Mouse (Mus musculus): ENCODE measurements around the gene Gm9936. TPM values are rescaled to one million over a fixed set of nuclear protein-coding genes. Genes with fewer than 3 reads are reported as not detected.
A peak's percentile ranks its signal among the peaks of the same experiment; 100 is the strongest.
"Not testable (repeated sequence)": the region's sequence is repeated elsewhere in the genome, so short reads cannot be mapped to it uniquely, and the experiment has no call there.

Gm9936 gene
- total RNA-seq, 2 experiments from 2014 or later: 0.37 to 0.63 TPM

- not testable (repeated sequence) for DNase-seq (ENCODE audit: low spot score in 2 of 2)
Observed at GRCm38 (mm10) chr5:114840481-114840880, 18.0 kb downstream of the Gm9936 start.

DNA sequence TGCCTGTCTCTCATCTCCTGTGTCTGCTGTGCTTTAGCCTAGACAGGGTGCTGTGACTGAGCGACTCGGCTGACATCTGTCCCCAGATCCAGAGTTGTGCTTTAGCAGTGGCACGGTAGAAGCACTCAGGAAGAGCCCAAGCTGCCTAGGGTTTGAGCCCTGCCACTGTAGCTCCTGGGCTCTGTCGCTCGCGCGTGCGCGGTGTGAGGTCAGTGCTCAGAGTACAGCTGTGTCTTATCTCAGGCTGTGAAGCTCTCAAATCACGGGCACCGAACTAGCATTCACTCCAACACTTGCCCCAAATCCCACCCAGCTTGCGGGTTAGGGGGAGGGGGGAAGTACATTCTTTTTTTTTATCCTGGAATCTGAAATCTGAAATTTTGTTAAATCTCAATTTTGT lies 21.6 kb downstream of the Gm9936 start:
- DNase-seq (ENCODE audit: low spot score in 2 of 2): no peak

DNA sequence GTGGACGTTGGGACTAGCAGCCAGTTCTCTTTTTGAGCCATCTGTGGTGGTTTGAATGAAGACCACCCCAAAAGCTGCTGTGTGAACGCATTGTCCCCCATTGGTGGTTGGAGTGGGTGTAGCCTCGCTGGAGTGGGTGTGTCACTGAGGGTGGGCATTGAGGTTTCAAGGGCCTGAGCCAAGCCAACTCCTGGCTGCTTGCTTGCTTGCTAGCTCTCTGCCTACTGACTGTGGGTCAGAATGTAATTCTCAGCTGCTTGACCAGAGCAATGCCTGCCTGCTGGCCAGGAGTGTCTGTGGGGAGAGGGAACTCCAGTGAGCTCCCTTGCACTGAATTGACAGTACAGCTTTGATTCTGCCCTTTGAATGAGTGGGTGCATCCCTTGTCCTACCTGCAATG lies 28.7 kb downstream of the Gm9936 start:
- no peak for DNase-seq (ENCODE audit: low spot score in 2 of 2)

GRCm38 (mm10) chr5:114827427-114827826 lies 31.1 kb downstream of the Gm9936 start:
- DNase-seq (ENCODE audit: low spot score in 2 of 2): no peak

GRCm38 (mm10) chr5:114825978-114826691 lies 32.3 kb downstream of the Gm9936 start:
- DNase-seq (ENCODE audit: low spot score in 2 of 2): peak in 1 of 2 experiments; percentile 46

GRCm38 (mm10) chr5:114824197-114824596 lies 34.3 kb downstream of the Gm9936 start:
- DNase-seq (ENCODE audit: low spot score in 2 of 2): peak in 1 of 2 experiments; percentile 72

DNA sequence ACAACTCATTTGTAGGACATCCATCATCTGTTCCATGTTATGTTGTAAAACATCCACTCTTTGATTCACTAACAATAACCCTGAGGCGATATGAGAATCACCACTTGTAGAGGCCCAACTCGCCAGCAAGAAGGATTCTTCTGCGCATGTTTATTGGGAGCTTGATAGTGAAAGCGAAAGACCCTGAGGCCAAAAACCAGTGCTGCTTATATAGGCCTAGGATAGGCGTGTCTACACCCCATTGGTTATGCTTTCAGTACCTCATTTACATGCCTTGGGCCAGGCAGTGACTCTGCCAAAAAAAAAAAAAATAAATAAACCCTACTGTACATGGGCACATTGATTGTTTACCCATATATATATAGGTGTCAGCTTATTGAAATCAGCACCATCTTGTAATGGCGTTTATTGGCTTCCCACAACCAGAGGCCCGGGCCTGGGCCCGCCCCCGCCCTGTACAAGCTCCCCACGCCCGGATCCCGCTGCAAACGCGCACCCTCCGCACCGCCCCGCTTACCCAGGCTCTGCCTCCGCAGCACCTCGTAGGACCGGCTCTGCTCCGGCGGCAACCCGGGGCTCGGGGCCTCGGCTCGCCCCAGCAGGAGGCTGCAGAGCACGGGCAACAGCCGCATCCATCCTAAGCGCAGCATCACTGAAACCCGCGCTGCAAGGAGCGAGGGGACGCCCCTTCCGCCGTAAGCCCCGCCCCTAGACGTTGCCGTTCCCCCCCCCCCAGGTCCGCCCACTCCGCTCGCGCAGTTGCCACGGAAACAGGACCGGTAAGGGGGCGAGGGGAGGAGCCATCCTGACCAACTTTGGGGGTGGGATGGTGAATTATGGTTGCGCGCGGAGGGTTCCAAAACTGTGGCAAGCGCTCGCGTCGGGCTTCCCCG lies 35.4 kb downstream of the Gm9936 start, which contains the start of gene 1500011B03Rik:
Gene 1500011B03Rik, minus strand, starts transcription at position 673 of the 893 bp plus-strand sequence.
- peak; percentile 72 to 80 for DNase-seq (ENCODE audit: low spot score in 2 of 2)

DNA sequence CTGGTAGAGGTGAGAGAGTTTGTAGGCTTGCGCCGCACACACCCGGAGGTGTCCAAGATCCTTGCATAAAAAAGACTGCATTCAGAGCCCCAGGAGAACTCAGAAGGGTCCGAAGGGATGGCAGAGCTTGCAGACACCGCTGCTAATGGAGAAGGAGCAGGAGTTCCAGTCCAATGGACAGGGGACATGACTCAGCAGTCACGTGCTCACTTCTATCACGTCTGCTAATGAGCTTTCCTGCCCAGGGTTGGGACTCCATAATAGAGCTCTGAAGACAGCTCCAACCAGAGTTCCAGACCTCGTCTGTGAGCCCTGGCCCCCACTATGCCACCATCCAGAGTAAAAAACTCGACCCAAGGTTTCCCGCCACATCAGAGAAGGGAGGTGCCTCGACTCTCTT lies 40.4 kb downstream of the Gm9936 start:
- no peak for DNase-seq (ENCODE audit: low spot score in 2 of 2)

DNA sequence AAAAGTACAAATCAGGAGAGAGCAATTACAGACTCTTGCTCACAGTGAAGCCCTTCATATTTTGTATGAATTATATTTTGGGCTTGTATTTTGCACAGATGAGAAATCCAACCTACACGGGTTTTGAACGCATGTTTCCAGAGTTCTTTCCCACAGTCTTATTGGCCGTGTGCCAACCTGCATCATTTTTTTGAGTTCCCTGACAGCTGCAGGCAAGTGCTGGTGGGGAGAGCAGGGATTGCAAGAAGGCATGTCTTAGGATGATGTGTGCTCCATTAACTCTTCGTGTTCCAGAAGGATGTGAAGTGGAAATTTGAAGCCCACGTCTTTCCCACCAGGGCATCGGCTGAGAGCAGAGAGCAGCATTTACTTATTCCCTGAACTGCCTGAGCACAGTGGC lies 41.9 kb downstream of the Gm9936 start:
- no peak for DNase-seq (ENCODE audit: low spot score in 2 of 2)

DNA sequence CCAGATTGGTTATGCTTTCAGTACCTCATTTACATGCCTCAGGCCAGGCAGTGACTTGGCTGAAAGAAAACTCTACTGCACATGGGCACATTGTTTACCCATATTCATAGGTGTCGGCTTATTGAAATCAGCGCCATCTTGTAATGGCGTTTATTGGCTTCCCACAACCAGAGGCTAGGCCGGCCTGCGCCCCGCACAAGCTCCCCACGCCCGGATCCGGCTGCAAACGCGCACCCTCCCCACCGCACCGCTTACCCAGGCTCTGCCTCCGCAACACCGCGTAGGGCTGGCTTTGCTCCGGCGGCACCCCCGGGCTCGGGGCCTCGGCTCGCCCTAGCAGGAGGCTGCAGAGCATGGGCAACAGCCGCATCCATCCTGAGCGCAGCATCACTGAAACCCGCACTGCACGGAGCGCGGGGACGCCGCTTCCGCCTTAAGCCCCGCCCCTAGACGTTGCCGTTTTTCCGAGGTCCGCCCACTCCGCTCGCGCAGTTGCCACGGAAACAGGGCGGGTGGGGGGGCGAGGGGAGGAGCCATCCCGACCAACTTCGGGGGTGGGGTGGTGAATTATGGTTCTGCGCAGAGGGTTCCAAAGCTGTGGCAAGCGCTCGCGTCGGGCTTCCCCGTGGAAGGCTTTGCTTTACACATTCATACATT lies 44.8 kb downstream of the Gm9936 start:
- peak; percentile 90 to 95 for DNase-seq (ENCODE audit: low spot score in 2 of 2)

GRCm38 (mm10) chr5:114809826-114810225 lies 48.7 kb downstream of the Gm9936 start:
- no peak for DNase-seq (ENCODE audit: low spot score in 2 of 2)

DNA sequence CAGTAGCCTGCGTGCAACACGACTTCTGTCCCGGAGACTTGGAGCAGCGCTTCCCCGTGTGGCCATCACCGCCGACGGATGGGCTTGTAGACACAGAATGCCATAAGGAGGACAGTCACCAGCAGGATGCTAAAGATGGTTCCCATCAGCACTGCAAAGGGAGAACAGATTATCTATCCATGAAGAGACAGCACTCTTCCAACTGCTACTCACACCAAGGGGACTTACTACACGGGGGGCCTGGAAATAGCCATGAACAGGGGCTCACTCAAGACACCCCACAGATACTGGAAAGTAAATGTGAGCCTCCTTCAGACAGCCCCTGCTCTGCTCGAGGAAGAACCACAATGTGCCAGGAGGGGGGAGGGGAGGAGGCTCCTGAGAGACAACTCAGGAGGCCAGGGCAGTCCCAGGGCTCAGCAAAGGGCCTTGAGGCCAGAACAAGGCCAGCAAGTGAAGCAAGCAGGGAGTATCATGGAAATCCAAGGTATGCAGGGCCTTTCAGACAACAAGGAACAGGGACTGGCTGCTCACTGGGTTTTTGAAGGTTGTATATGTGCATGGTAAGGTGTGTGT lies 49.2 kb downstream of the Gm9936 start:
- DNase-seq (ENCODE audit: low spot score in 2 of 2): no peak

GRCm38 (mm10) chr5:114808385-114808784 lies 50.1 kb downstream of the Gm9936 start:
- no peak for DNase-seq (ENCODE audit: low spot score in 2 of 2)

- DNase-seq (ENCODE audit: low spot score in 2 of 2): no peak
Observed at GRCm38 (mm10) chr5:114807893-114808292, 50.6 kb downstream of the Gm9936 start.

DNA sequence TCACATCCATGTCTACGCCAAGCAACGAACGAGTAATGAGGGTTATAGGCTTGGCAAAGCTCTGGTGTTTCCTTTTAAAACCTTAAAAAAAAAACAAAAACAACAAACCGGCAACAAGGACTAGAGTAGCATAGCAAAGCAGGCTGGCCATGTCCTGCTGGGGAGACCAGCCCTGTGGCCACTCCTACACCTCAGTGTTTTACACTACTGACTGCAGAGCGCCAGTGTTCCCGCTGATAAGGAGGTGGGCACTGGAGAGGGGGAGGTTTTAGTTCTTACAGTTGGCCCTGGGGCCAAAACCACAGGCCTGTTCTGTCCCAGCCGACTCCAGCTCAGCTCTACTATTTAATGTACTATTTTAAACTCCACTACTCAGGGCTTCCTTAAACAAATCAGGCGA lies 51.0 kb downstream of the Gm9936 start:
- DNase-seq (ENCODE audit: low spot score in 2 of 2): no peak

DNA sequence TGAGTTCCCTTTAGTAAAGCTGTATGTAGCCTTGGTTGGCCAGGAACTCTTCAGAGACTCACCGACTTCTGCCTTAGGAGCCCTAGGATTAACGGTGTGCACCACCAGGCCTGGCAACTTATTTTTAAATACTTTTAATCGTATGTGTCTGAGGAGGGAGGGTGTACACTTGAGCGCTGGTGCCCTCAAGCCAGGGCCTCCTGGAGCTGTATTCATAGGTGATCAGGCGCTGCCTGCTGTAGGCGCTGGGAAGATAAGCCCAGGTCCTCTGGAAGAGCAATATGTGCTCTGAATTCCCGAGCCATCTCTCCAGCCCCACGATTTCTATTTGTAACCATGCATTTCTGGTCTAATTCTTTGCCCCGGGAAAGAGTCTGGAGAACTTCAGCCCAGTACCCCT lies 51.4 kb downstream of the Gm9936 start:
- no peak for DNase-seq (ENCODE audit: low spot score in 2 of 2)

- DNase-seq (ENCODE audit: low spot score in 2 of 2): no peak
Observed at GRCm38 (mm10) chr5:114806636-114807035, 51.8 kb downstream of the Gm9936 start.

All from layer of hippocampus, adult 18-20 months (tissue).